Mouse (Mus musculus) embryo, embryonic 11 days (tissue): ENCODE measurements around the gene Slc9a8.

ENCODE experiments used
- DNase-seq: peaks from one replicate; pipeline ENCODE4 v3.0.0-alpha.2; 2015

Gene Slc9a8

GRCm38 (mm10) chr2:167514641-167515040 is 93.1 kb downstream of the Slc9a8 start:
- no peak for DNase-seq

DNA sequence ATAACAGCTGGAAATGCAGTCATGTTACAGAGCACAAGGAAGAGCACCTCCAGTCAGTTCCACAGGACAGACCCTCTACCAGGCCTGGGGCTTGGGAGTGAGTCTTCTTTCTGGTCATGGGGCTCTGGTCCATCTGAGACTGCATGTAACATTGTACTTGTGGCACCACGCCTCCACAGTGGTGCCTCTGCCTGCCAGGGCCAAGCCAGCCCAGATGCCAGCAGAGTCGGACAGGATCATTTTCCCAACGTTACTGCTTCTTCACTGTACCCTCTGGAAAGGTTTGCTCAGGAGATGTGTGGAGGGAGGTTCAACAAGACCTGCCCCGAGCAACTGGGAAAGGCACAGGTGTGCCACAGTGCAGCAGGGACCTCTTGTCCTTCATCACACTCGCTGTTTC is 94.2 kb downstream of the Slc9a8 start:
- DNase-seq = no peak

GRCm38 (mm10) chr2:167519606-167520252 is 98.2 kb downstream of the Slc9a8 start:
- no peak for DNase-seq
